Mouse (Mus musculus) right cerebral cortex, postnatal 25 days (tissue): ENCODE results near the gene A530032D15Rik.
"Not testable (repeated sequence)": the region's sequence is repeated elsewhere in the genome, so short reads cannot be mapped to it uniquely, and the experiment has no call there.

Source experiments
- DNase-seq: peaks from one replicate; pipeline ENCODE4 v3.0.0; 2022

Gene A530032D15Rik

GRCm38 (mm10) chr1:85109753-85110152, at the start of gene A530032D15Rik:
Gene A530032D15Rik, minus strand, starts transcription at chr1:85109853.
- not testable (repeated sequence) for DNase-seq

GRCm38 (mm10) chr1:85155151-85155550, 45.5 kb upstream of the A530032D15Rik start:
- not testable (repeated sequence) for DNase-seq

- DNase-seq = not testable (repeated sequence)
Measured at GRCm38 (mm10) chr1:85133671-85134070, 24.0 kb upstream of the A530032D15Rik start.

GRCm38 (mm10) chr1:85121841-85122240, 12.2 kb upstream of the A530032D15Rik start:
- not testable (repeated sequence) for DNase-seq

- DNase-seq = not testable (repeated sequence)
Measured at GRCm38 (mm10) chr1:85118341-85118740, 8.7 kb upstream of the A530032D15Rik start.

- not testable (repeated sequence) for DNase-seq
Measured at GRCm38 (mm10) chr1:85117537-85117936, 7.9 kb upstream of the A530032D15Rik start.

DNA sequence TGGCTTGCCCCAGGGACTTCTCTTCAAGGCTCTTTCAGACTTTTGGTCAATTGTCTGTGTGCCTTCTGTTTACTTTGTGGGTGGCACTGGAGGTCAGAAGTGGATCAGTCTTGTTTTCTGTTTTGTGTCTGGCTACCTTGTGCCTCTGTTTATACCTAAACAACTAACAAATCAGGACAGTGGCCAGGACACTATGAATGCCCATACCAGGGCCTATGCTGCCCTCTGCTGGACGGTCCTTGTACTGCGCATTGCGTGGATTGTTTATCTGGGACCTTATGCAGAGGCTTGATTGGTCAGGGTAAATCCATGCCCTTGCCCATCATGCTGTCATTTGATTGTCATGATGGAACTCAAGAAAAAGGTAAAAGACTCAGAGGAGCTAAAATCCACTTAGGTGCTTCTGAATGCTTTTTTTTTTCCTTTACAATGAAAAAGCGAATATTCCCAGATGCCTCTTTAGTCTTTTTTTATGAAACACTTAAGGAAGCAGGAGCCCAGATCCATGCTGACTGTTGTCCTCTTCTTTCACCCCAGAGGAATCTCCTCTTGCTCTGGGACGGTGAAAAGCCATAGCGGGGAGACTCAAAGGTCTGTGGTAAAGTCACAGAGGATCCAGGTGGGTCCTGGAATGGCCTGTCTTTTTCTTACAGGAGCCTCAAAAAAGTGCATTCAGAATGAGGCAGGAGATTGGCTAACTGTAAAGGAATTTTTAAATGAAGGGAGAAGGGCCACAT, 5.2 kb upstream of the A530032D15Rik start:
- not testable (repeated sequence) for DNase-seq

- not testable (repeated sequence) for DNase-seq
Measured at GRCm38 (mm10) chr1:85114078-85114477, 4.4 kb upstream of the A530032D15Rik start.

GRCm38 (mm10) chr1:85112889-85113288, 3.2 kb upstream of the A530032D15Rik start:
- DNase-seq = not testable (repeated sequence)

- not testable (repeated sequence) for DNase-seq
Measured at GRCm38 (mm10) chr1:85112266-85112665, 2.6 kb upstream of the A530032D15Rik start.

DNA sequence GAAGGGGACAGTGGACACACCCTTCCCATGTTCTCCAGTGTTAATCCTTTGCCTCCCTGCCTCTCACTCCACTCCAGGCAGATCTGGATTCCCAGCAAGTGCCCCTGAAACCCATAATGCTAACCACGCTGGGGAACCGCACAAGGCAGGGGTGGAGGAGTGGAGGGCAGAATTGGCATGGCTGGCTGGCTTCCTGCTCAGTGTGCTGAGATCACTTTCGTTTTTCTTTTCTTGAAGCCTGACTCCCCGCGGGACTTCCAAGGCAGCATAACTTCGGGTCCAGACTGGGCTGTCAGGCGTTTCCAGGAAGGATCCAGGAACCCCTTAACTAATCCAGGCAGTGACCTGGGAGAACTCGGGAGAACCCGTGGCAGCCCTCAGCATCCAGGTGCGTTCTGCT, 1.9 kb upstream of the A530032D15Rik start:
- not testable (repeated sequence) for DNase-seq

- not testable (repeated sequence) for DNase-seq
Measured at GRCm38 (mm10) chr1:85110876-85111275, 1.2 kb upstream of the A530032D15Rik start.

DNA sequence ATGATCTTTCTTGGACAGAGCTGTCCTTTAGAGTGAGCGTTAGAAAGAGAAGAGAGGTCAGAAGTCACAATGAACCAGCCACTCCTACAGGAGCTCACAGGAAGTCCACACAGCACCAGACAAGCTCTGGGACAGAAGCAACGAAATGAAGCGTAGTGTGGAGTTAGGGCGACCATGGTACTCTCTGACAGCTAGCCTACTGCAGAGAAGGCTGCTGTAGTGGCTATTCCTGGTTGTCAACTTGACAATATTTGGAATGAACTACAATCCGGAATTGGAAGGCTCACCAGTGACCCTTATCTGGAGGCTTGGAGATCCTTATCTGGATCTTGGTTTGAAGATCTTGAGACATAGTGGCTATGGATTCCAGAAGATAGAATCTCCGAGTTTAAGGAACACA, 3.6 kb downstream of the A530032D15Rik start:
- DNase-seq = not testable (repeated sequence)

DNA sequence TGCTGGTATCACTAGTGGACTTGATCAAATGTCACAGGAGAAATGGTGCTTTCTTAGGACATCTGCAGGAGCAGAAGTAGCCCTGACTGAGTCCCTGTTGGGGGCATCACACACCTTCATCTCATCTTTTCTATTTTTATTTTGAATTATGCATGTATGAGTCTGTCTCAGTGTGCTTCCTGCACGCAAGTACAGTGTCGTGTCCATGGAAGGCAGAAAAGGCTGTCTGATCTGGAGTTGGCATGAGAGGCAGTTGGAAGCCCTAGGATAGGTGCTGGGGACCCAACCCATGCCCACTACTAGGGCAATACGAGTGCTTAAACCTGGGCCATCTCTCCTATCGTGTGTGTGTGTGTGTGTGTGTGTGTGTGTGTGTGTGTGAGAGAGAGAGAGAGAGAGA, 4.3 kb downstream of the A530032D15Rik start:
- DNase-seq = not testable (repeated sequence)

GRCm38 (mm10) chr1:85101754-85102153, 7.9 kb downstream of the A530032D15Rik start:
- not testable (repeated sequence) for DNase-seq

DNA sequence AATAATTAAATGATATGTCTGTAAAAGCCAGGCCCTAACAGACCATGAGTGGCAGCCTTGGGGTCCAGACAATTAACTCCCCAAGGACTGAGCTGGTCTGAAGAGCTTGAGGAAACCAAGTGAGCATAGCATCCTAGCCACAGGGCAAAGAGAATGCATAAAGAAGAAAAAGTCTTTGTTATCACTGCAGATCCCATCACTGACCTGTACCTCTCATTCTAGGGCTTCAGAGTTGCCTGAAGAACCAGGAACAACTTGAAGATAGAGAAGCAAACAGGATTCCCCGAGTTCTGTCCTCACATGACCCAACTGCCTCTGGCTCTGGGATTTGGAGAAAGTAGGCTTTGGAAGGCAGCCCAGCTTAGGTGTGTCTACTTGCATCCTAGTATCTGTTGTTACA, 9.8 kb downstream of the A530032D15Rik start, which contains the start of gene Gm10553:
Gm10553 (plus strand) TSS at position 301 of the 400 bp plus-strand sequence.
- not testable (repeated sequence) for DNase-seq

- not testable (repeated sequence) for DNase-seq
Measured at GRCm38 (mm10) chr1:85099081-85099480, 10.6 kb downstream of the A530032D15Rik start.

DNA sequence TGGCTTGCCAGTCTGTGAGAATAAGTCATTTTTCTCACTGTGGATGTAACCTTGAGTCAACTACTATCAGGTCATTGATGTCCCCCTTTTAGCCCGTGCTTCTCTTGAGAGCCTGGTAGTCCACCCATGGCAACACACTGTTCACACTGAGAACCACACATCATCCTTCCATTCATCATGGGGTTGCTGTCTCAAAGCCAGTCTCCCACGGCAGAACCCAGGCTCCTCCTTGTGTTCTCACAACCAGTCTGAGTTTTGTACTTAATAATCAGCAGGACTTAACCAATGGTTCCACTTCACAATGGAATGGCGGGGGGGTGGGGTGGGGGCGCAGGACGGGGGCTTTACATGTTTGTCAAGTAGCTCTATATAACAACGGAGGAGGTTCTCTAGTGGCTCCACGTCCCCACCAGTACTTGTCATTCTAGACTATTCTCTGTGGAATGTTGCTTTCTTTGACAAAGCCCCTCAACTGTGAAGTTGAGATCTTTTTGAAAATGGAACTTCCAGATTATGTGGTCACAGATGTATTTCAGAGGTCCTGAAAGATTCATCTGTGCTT, 16.6 kb downstream of the A530032D15Rik start:
- DNase-seq = not testable (repeated sequence)

GRCm38 (mm10) chr1:85092169-85092568, 17.5 kb downstream of the A530032D15Rik start:
- not testable (repeated sequence) for DNase-seq

- DNase-seq = not testable (repeated sequence)
Measured at GRCm38 (mm10) chr1:85086211-85086610, 23.4 kb downstream of the A530032D15Rik start.

DNA sequence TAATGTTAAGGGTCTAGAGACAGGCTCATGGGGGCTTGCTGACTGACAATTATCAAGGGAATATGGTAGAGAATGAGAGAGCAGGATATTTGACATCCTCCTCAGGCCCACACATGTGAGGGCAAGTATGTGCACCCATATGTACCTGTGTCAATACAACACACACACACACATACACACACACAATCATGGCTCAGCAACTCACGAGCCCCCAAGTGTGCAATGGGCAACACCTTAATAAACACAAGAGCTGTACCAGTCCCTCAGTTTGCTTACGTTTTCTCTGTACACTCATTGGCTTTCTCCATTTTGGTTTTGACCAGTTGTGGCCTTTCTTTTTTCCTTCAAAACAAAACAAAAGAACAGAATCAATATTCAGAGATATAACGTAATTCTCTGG, 24.9 kb downstream of the A530032D15Rik start:
- not testable (repeated sequence) for DNase-seq

DNA sequence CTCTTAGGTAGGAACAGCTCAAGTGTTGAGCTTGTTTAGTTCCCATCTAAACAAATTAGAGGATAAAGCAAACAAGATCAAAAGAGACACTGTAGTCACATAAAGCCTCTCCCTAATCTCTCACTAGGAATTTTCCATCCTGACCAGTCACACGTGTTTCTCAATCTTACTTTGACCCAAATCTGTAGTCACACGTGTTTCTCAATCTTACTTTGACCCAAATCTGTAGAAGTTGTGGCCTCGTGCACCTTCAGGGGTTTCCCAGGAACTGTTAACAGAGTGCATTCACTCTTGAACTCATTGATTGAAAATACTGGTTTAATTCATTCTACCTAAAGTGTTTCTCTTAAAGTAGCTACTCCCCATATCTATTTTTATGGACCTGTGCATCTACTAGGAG, 36.6 kb downstream of the A530032D15Rik start:
- not testable (repeated sequence) for DNase-seq

DNA sequence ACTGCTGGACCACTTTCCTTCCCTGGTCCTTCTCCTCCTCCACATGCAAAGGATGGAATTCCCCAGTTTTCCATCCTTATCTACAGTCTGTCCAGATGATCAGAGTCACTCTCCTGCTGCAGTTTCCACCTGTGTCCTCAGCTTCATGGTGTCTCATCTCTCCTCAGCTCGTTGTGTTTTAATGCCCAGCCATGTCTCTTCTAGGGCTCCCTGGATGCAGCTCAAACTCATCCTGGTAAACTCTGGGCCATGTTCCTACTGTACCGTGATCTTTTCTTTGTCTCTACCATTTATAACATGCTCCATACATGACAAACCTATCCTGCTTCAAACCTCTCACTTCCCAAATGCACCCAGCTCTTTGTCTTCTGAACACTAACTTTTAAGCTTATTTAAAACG, 38.0 kb downstream of the A530032D15Rik start:
- DNase-seq = not testable (repeated sequence)

DNA sequence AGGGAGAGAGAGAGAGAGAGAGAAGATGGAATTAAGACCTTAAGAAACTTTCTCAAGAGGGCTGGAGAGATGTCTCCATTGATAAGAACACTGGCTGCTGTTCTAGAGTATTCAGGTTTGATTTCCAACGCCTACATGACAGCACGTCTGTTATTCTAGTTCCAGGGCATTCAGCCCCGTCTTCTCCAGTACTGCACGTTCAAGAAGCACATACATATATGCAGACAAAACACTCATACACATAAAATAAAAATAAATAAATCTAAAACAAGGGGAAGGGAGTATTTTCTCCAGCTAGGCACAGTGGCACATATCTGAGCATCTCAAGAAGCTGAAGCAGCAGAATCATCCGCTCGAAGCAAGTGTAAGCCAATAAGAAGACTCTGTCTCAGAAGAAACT, 73.9 kb downstream of the A530032D15Rik start:
- DNase-seq = not testable (repeated sequence)
